Mouse (Mus musculus) liver, postnatal 0 days (tissue): ENCODE data around the gene Syt5.

ENCODE experiments used
- CTCF ChIP-seq: sonication (generic); IDR thresholded peaks from 2 replicates; pipeline ENCODE4 v1.5.1; 2016; ENCODE audit warnings: antibody characterized with exemption, low read depth
- EP300 ChIP-seq: IDR thresholded peaks from 2 replicates; pipeline ENCODE4 v1.6.1; 2016; ENCODE audit warnings: antibody characterized with exemption, low read depth, mild to moderate bottlenecking

- no peak for TF ChIP-seq CTCF
- TF ChIP-seq EP300, result no peak
These were observed 20.0 kb downstream of the Syt5 start for GRCm38 (mm10) chr7:4527302-4527689.
